Mouse (Mus musculus): ENCODE measurements around the gene Nfe2. TPM values are rescaled to one million over a fixed set of nuclear protein-coding genes. Genes with fewer than 3 reads are reported as not detected.
A peak's percentile ranks its signal among the peaks of the same experiment; 100 is the strongest.
"Not testable (repeated sequence)": the region's sequence is repeated elsewhere in the genome, so short reads cannot be mapped to it uniquely, and the experiment has no call there.

Nfe2 gene
- polyA plus RNA-seq, 1 experiment from 2014 or later, result 1.9 TPM

GRCm38 (mm10) chr15:103268903-103269302 is 10.7 kb upstream of the Nfe2 start:
- Histone ChIP-seq H3K9ac (no peak overlapping the region), H3K36me3 (no peaks in the 10 kb centered on the region), H3K4me1 (replicated peaks) (peaks cover 5% of the 10 kb centered on the region), H3K4me3 (no peak overlapping the region), H3K4me2 (no peak overlapping the region), H3K9me3 (replicated peaks) (no peaks in the 10 kb centered on the region), H3K27ac (no peak overlapping the region), H3K27me3 (no peaks in the 10 kb centered on the region)
- no peak for ATAC-seq (replicated peaks; ENCODE audit: insufficient number of reproducible peaks, insufficient read depth, low FRiP score, low read depth)
- 65% methylated on average over 4 of the region's 4 CpGs for WGBS

GRCm38 (mm10) chr15:103264794-103265193 is 6.6 kb upstream of the Nfe2 start:
- no peak overlapping the region for H3K27ac ChIP-seq
- no peak overlapping the region for H3K4me3 ChIP-seq
- no peak for ATAC-seq (replicated peaks; ENCODE audit: insufficient number of reproducible peaks, insufficient read depth, low FRiP score, low read depth)
- H3K36me3 ChIP-seq, result no peaks in the 10 kb centered on the region
- H3K27me3 ChIP-seq, result no peaks in the 10 kb centered on the region
- H3K4me1 ChIP-seq (replicated peaks), result peaks cover 4% of the 10 kb centered on the region; the same call in 1 of the 2 replicates
- no peak overlapping the region for H3K4me2 ChIP-seq
- H3K9me3 ChIP-seq (replicated peaks), result no peaks in the 10 kb centered on the region
- 79% methylated on average over 2 of the region's 2 CpGs for WGBS
- H3K9ac ChIP-seq, result no peak overlapping the region

- H3K36me3 ChIP-seq, result no peaks in the 10 kb centered on the region
- no peak overlapping the region for H3K4me3 ChIP-seq
- no peaks in the 10 kb centered on the region for H3K27me3 ChIP-seq
- 15% methylated on average over 1 of the region's 1 CpGs for WGBS
- no peak overlapping the region for H3K4me2 ChIP-seq
- H3K9ac ChIP-seq, result no peak overlapping the region
- ATAC-seq (replicated peaks; ENCODE audit: insufficient number of reproducible peaks, insufficient read depth, low FRiP score, low read depth), result no peak
- H3K9me3 ChIP-seq (replicated peaks), result no peaks in the 10 kb centered on the region
- H3K27ac ChIP-seq, result peak overlapping the region; percentile 2; the same call in 1 of the 2 replicates
- peaks cover 25% of the 10 kb centered on the region for H3K4me1 ChIP-seq (replicated peaks)
These were observed 1.8 kb upstream of the Nfe2 start for GRCm38 (mm10) chr15:103259989-103260388.

- WGBS, result 80% methylated on average over 5 of the region's 5 CpGs
- H3K27ac ChIP-seq, result no peak overlapping the region
- peak overlapping the region; percentile 75; the same call in 1 of the 2 replicates for H3K4me2 ChIP-seq
- no peaks in the 10 kb centered on the region for H3K9me3 ChIP-seq (replicated peaks)
- H3K9ac ChIP-seq, result no peak overlapping the region
- peaks cover 29% of the 10 kb centered on the region for H3K4me1 ChIP-seq (replicated peaks)
- H3K27me3 ChIP-seq, result no peaks in the 10 kb centered on the region
- no peak overlapping the region for H3K4me3 ChIP-seq
- no peak for ATAC-seq (replicated peaks; ENCODE audit: insufficient number of reproducible peaks, insufficient read depth, low FRiP score, low read depth)
- no peaks in the 10 kb centered on the region for H3K36me3 ChIP-seq
These were observed 959 bp upstream of the Nfe2 start for GRCm38 (mm10) chr15:103259162-103259561.

- Histone ChIP-seq H3K4me3 (no peak overlapping the region), H3K36me3 (no peaks in the 10 kb centered on the region), H3K9me3 (replicated peaks) (no peaks in the 10 kb centered on the region), H3K9ac (no peak overlapping the region), H3K4me1 (replicated peaks) (peaks cover 31% of the 10 kb centered on the region), H3K27me3 (no peaks in the 10 kb centered on the region), H3K27ac (no peak overlapping the region), H3K4me2 (no peak overlapping the region)
- no peak for ATAC-seq (replicated peaks; ENCODE audit: insufficient number of reproducible peaks, insufficient read depth, low FRiP score, low read depth)
- 89% methylated on average over 6 of the region's 6 CpGs for WGBS
These were observed 1.8 kb downstream of the Nfe2 start for GRCm38 (mm10) chr15:103256210-103256986.

- Histone ChIP-seq H3K9me3 (replicated peaks) (no peaks in the 10 kb centered on the region), H3K4me2 (peak overlapping the region; percentile 92), H3K4me3 (peak overlapping the region; percentile 54), H3K9ac (peak overlapping the region; percentile 60), H3K27me3 (no peaks in the 10 kb centered on the region), H3K36me3 (no peaks in the 10 kb centered on the region), H3K27ac (no peak overlapping the region; the same call in 1 of the 2 replicates), H3K4me1 (replicated peaks) (peaks cover 30% of the 10 kb centered on the region)
- under 1% methylated on average over 25 of the region's 25 CpGs for WGBS
- peak; percentile 68 for ATAC-seq (replicated peaks; ENCODE audit: insufficient number of reproducible peaks, insufficient read depth, low FRiP score, low read depth)
These were observed 3.0 kb downstream of the Nfe2 start for GRCm38 (mm10) chr15:103255169-103255568.

GRCm38 (mm10) chr15:103253352-103253751 is 4.9 kb downstream of the Nfe2 start:
- Histone ChIP-seq H3K9me3 (replicated peaks) (no peaks in the 10 kb centered on the region), H3K27me3 (no peaks in the 10 kb centered on the region), H3K4me1 (replicated peaks) (peaks cover 22% of the 10 kb centered on the region), H3K36me3 (peaks cover 8% of the 10 kb centered on the region), H3K4me2 (no peak overlapping the region), H3K4me3 (no peak overlapping the region), H3K9ac (no peak overlapping the region), H3K27ac (no peak overlapping the region)
- WGBS, result 83% methylated on average over 1 of the region's 1 CpGs
- no peak for ATAC-seq (replicated peaks; ENCODE audit: insufficient number of reproducible peaks, insufficient read depth, low FRiP score, low read depth)

GRCm38 (mm10) chr15:103252660-103253059 is 5.5 kb downstream of the Nfe2 start:
- Histone ChIP-seq H3K27ac (no peak overlapping the region), H3K27me3 (no peaks in the 10 kb centered on the region), H3K36me3 (peaks cover 14% of the 10 kb centered on the region), H3K4me3 (no peak overlapping the region), H3K4me2 (no peak overlapping the region), H3K4me1 (replicated peaks) (peaks cover 15% of the 10 kb centered on the region), H3K9me3 (replicated peaks) (no peaks in the 10 kb centered on the region), H3K9ac (no peak overlapping the region)
- ATAC-seq (replicated peaks; ENCODE audit: insufficient number of reproducible peaks, insufficient read depth, low FRiP score, low read depth), result no peak
- WGBS, result 76% methylated on average over 3 of the region's 3 CpGs

GRCm38 (mm10) chr15:103251595-103251994 is 6.6 kb downstream of the Nfe2 start:
- H3K4me3 ChIP-seq, result no peak overlapping the region
- no peaks in the 10 kb centered on the region for H3K27me3 ChIP-seq
- H3K9me3 ChIP-seq (replicated peaks), result no peaks in the 10 kb centered on the region
- no peak overlapping the region for H3K9ac ChIP-seq
- WGBS, result 13% methylated on average over 1 of the region's 1 CpGs
- peaks cover 25% of the 10 kb centered on the region for H3K36me3 ChIP-seq
- peaks cover 12% of the 10 kb centered on the region for H3K4me1 ChIP-seq (replicated peaks)
- no peak overlapping the region for H3K27ac ChIP-seq
- no peak overlapping the region for H3K4me2 ChIP-seq
- no peak for ATAC-seq (replicated peaks; ENCODE audit: insufficient number of reproducible peaks, insufficient read depth, low FRiP score, low read depth)

- H3K36me3 ChIP-seq, result peaks cover 37% of the 10 kb centered on the region
- H3K4me3 ChIP-seq, result no peak overlapping the region
- ATAC-seq (replicated peaks; ENCODE audit: insufficient number of reproducible peaks, insufficient read depth, low FRiP score, low read depth), result no peak
- WGBS, result 35% methylated on average over 2 of the region's 2 CpGs
- no peaks in the 10 kb centered on the region for H3K27me3 ChIP-seq
- no peak overlapping the region for H3K9ac ChIP-seq
- no peak overlapping the region for H3K27ac ChIP-seq
- H3K4me2 ChIP-seq, result no peak overlapping the region
- H3K4me1 ChIP-seq (replicated peaks), result peaks cover 9% of the 10 kb centered on the region
- no peaks in the 10 kb centered on the region for H3K9me3 ChIP-seq (replicated peaks)
These were observed 7.9 kb downstream of the Nfe2 start for GRCm38 (mm10) chr15:103250195-103250740.

- not testable (repeated sequence) for H3K4me1 ChIP-seq (replicated peaks); H3K27me3 ChIP-seq; H3K27ac ChIP-seq; H3K4me2 ChIP-seq; H3K4me3 ChIP-seq; H3K9me3 ChIP-seq (replicated peaks); ATAC-seq (replicated peaks; ENCODE audit: insufficient number of reproducible peaks, insufficient read depth, low FRiP score, low read depth); H3K9ac ChIP-seq
- peaks cover 42% of the 10 kb centered on the region for H3K36me3 ChIP-seq
- WGBS, result 88% methylated on average over 6 of the region's 6 CpGs
These were observed 8.7 kb downstream of the Nfe2 start for GRCm38 (mm10) chr15:103249511-103249910.

Measured in heart, embryonic 15.5 days (tissue).